Mouse (Mus musculus) bone marrow macrophage, adult 2 months (primary cell): Measurements from ENCODE around the gene Gtdc1.

ENCODE experiments used
- CTCF ChIP-seq: IDR thresholded peaks from 2 replicates; pipeline ENCODE4 v1.5.1; 2012; ENCODE audit warnings: low read depth, mild to moderate bottlenecking, low read length, moderate library complexity
- POLR2A ChIP-seq: IDR thresholded peaks from 2 replicates; pipeline ENCODE4 v1.6.1; 2012; ENCODE audit warnings: mild to moderate bottlenecking, low read depth, low read length, borderline replicate concordance

DNA sequence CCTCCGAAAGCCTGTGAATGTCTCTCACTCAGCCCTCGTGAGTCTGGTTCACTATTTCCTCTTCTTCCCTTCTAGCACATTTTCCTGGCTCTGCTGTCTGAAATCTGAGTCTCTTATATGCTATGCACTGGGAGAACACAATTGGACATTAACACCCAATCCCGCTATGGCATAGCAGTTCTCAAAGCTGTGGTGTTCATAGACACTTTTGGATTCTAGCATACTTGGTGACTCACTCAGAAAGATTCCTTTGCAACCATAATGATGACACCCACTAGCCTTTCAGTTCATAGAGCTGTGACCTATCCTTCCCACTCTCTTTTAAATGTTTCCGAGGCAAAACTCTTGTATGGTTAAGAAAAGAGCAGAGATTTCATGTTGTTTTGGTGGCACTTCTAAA lies 33.7 kb upstream of the Gtdc1 start:
- TF ChIP-seq CTCF, result no peak
- no peak for TF ChIP-seq POLR2A
